Mouse (Mus musculus): ENCODE results near the gene Gtpbp4.
"Not testable (repeated sequence)": the region's sequence is repeated elsewhere in the genome, so short reads cannot be mapped to it uniquely, and the experiment has no call there.

The Gtpbp4 gene

GRCm38 (mm10) chr13:8995990-8996786 is at the start of gene Gtpbp4:
Gene Gtpbp4, minus strand, starts transcription at chr13:8996083.
- DNase-seq: peak; percentile 96

GRCm38 (mm10) chr13:9044731-9045130 is 48.8 kb upstream of the Gtpbp4 start:
- no peak for DNase-seq

GRCm38 (mm10) chr13:9043289-9044049 is 47.6 kb upstream of the Gtpbp4 start:
- DNase-seq: no peak

GRCm38 (mm10) chr13:9040626-9041025 is 44.7 kb upstream of the Gtpbp4 start:
- DNase-seq: no peak

GRCm38 (mm10) chr13:9031996-9032661 is 36.2 kb upstream of the Gtpbp4 start:
- no peak for DNase-seq

- no peak for DNase-seq
Observed at GRCm38 (mm10) chr13:9030364-9030763, 34.5 kb upstream of the Gtpbp4 start.

GRCm38 (mm10) chr13:9027251-9027650 is 31.4 kb upstream of the Gtpbp4 start:
- no peak for DNase-seq

DNA sequence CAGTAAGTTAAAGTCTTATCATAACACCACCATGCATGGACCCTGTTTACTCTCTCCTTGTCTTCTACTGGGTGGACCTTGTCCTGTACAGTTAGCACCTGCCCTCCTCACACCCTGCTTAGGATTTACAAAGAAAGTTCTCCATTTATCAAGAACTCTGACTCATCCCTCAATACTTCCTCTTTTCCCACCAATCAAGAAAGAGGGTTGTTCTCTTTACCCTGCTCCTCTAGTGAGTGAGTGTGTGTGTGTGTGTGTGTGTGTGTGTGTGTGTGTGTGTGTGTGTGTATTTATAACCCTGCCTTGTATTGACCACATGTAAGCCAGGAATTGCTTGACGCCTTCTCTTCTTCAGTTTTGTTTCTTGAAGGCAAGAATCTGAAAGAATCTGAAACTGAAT is 26.7 kb upstream of the Gtpbp4 start:
- DNase-seq: no peak

GRCm38 (mm10) chr13:9021556-9021955 is 25.7 kb upstream of the Gtpbp4 start:
- DNase-seq: no peak

DNA sequence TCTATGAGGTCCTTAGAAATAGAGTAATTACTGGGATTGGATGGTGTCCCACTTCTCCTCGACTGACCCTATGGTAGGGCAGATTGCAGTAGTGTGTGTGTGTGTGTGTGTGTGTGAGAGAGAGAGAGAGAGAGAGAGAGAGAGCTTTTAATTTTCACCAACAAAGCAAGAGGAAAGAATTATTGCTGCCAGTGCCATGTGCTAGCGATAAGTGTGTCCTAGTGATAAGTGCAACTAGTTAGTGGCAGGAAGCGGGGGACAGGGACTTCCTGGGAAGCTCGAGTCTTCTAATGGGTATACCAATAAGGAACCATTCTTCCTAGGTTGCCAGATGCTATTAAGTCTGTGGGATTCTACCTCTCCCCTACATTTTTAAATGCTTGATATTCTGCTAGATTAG is 23.8 kb upstream of the Gtpbp4 start:
- no peak for DNase-seq

DNA sequence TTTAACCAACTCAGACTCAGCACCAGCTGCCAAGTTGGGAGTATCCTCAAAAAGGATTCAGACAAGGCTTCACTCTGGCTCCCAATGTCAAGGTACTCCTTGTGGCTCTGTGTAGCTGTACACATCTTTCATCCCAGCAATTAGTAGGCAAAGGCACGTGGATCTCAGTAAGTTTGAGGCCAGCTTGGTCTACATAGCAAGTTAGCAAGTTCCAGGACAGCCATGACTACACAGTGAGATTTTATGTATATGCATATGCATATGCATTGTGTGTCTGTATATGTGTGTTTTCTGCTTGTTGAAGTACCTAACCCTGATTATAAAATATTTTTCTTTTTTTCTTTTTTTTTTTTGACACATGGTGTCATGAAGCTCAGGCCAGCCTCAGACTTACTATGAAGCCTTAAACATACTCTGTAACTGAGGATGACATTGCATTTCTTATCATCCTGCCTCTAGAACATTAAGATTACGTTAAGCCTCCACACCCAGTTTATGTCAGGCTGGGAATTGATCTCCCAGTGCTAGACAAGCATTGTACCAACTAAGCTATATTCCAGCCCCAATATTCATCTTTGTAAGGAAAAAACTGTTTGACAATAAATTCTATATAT is 23.2 kb upstream of the Gtpbp4 start:
- DNase-seq: no peak

DNA sequence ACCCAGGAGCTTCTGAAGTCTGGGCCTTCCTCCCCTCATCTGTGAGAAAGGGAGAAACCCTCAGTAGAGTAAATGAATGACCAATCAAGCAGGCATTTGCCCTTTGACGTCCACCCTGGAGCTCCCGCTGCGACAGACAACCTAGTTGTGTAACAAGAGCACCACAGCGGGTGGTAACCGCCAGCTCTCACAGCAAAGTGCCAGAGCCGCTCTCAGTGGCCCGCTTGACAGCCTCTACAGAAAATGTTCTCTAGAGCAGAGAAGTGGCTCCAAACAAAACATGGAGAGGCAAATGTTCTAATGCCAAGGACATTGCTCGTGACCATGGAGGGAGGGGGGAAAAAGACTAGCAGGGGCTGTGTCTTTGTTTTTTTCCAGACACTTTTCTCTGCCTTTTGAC is 21.3 kb upstream of the Gtpbp4 start:
- no peak for DNase-seq

- DNase-seq: no peak
Observed at GRCm38 (mm10) chr13:9014431-9014830, 18.5 kb upstream of the Gtpbp4 start.

DNA sequence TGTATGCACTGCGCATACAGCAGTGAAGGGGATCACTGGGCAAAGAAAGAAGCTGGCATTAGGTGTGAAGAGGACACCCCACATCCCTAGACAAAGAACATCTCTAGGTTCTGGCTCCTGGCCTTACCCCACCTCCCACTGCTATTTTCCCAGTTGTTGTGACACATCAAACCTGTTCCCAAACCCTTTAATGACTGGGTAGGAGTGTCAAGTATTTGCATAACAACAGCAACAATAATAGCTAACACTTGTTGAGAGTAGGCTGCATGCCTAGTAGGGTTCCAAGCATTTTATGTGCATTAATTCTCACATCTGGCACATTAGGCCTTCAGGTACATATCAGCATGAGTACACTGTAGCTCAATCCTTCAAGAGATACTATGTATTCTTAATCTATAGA is 17.6 kb upstream of the Gtpbp4 start:
- no peak for DNase-seq

DNA sequence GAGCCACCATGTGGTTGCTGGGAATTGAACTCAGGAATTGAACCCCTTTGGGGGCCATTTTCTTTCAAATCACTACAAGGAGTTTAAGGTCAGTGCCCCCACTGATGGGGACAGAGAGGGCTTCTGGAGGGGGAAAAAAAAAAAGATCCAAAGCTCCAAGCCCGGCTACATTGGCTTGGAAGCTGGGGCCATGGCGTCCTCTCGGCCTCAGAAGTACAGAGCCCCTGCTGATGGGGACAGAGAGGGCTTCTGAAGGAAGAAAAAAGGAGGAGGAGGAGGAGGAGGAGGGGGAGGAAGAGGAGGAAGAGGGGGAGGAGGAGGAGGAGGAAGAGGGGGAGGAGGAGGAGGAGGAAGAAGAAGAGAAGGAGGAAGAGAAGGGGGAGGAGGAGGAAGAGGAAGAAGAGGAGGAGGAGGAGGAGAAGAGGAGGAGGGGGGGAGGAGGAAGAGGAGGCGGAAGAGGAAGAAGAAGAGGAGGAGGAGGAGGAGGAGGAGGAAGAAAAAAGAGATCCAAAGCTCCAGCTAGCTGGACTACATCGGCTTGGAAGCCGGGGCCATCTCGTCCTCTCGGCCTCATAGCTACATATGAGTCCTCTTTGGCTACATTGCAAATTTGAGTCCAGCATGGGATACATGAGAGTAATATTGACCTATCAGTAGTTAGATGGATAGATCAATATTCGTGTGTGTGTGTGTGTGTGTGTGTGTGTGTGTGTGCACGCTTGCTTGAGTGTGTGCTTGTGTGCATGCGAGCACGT is 15.9 kb upstream of the Gtpbp4 start:
- DNase-seq: peak; percentile 87

- no peak for DNase-seq
Observed at GRCm38 (mm10) chr13:9003306-9003705, 7.4 kb upstream of the Gtpbp4 start.

GRCm38 (mm10) chr13:8999464-8999863 is 3.6 kb upstream of the Gtpbp4 start:
- no peak for DNase-seq

DNA sequence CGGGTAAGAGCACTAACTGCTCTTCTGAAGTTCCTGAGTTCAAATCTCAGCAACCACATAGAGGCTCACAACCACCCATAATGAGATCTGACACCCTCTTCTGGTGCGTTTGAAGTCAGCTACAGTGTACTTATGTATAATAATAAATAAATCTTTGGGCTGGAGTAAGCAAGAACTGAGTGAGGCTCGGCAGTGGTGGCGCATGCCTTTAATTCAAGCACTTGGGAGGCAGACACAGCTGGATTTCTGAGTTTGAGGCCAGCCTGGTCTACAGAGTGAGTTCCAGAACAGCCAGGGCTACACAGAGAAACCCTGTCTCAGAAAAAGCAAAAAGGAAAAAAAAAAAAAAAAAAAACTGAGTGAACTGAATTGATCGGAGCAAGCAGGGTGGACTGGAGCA is 1.3 kb upstream of the Gtpbp4 start:
- not testable (repeated sequence) for DNase-seq

DNA sequence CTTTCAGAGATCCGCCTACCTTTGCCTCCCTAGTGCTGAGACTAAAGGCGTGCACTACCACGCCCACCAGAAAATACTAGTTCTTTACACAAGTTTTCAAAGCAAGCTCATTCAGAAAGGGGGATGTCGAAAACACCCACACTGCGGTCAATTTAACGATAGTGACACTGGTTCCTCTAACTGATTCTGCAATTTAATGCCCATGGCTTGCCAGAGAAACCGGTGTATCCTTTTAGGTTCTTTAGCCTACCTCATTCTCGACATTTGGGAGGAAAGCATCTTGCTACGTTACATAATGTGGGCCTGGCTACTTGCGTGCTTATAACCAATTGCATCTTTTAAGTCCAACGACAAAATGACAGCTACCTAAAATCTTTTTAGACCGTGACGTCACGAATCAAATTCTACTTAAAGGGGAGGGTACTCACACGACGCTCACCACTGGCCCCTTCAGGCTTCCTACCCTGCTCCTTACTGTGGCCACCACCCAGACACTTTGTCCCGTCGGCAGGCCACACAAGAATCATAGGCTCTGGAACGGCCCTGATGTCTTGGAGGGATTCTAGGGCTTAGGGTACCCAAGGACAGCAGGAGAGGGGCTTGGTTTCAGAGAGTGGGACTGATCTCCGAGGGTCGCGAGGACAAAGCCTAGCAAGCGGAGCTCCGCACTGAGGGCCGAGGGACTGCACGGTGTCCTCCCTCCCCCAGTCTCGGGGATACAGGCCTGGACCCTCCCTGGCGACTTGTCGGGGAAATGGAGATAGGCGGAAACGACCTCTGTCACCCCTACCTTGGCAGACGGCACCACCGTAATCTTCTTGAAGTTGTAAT is 509 bp downstream of the Gtpbp4 start:
- no peak for DNase-seq

GRCm38 (mm10) chr13:8992231-8992630 is 3.7 kb downstream of the Gtpbp4 start:
- DNase-seq: no peak

DNA sequence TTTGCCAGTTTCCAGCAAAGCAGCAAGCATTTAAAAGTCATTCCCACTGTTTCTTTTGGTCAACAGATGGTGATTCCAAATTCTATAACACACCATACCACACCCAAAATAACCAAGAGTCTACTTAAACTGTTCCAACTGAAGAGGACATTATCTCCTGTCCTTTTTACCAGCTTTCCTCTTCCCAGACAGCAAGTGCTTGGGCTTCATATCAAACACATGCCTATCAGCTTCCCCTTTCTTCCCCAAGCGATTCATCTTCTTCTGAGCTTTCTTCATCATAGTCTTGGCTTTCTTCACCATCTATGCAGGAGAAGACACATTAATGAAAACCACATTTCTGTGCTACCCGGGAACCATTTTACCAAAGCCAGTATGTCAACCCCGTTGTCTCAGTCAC is 22.9 kb downstream of the Gtpbp4 start:
- no peak for DNase-seq

- no peak for DNase-seq
Observed at GRCm38 (mm10) chr13:8972369-8972768, 23.5 kb downstream of the Gtpbp4 start.
